Mouse (Mus musculus) heart, embryonic 14.5 days (tissue): ENCODE data around the gene Hecw2. TPM values are rescaled to one million over a fixed set of nuclear protein-coding genes. Genes with fewer than 3 reads are reported as not detected.

Experiments
- ATAC-seq: fragments of 200-750 bp; cut with Nextera tagmentation; 2 replicates; pipeline ENCODE4 v1.8.0; 2017; ENCODE audit warnings: low read depth, moderate TSS enrichment; ENCODE audit not compliant: insufficient number of reproducible peaks, insufficient read depth, low FRiP score
- H3K27ac ChIP-seq, 2 experiments: fragments of 200-500 bp in 1 of 2; fragments of 300-500 bp in 1 of 2; sonication (generic) in 1 of 2; replicated peaks in 1 of 2; 2 replicates each; pipeline ENCODE4 v1.5.1; 2012 to 2014; ENCODE audit warnings: low read depth in 2 of 2, low read length in 2 of 2, control low read depth in 1 of 2, mild to moderate bottlenecking in 1 of 2, mixed read lengths in 1 of 2; ENCODE audit not compliant: control insufficient read depth in 1 of 2, insufficient read depth in 1 of 2
- H3K27me3 ChIP-seq: fragments of 300-500 bp; sonication (generic); 2 replicates; pipeline ENCODE4 v1.6.1; 2014; ENCODE audit warnings: mild to moderate bottlenecking, low read length, control low read depth; ENCODE audit not compliant: control insufficient read depth, insufficient read depth
- H3K36me3 ChIP-seq: fragments of 300-500 bp; sonication (generic); 2 replicates; pipeline ENCODE4 v1.6.1; 2014; ENCODE audit warnings: mild to moderate bottlenecking, control low read depth, low read length, mixed read lengths; ENCODE audit not compliant: control insufficient read depth, insufficient read depth
- H3K4me1 ChIP-seq, 2 experiments: fragments of 200-500 bp in 1 of 2; fragments of 300-500 bp in 1 of 2; sonication (generic) in 1 of 2; 2 replicates each; pipeline ENCODE4 v1.6.1; 2012 to 2014; ENCODE audit warnings: low read length in 2 of 2, control low read depth in 1 of 2, mixed read lengths in 1 of 2; ENCODE audit not compliant: control insufficient read depth in 2 of 2, insufficient read depth in 2 of 2
- H3K4me2 ChIP-seq: fragments of 300-500 bp; sonication (generic); 2 replicates; pipeline ENCODE4 v1.6.1; 2014; ENCODE audit warnings: mild to moderate bottlenecking, low read length
- H3K4me3 ChIP-seq, 2 experiments: fragments of 200-500 bp in 1 of 2; fragments of 300-500 bp in 1 of 2; sonication (generic) in 1 of 2; 2 replicates each; pipeline ENCODE4 v1.5.1; 2012 to 2014; ENCODE audit warnings: low read length in 2 of 2, mild to moderate bottlenecking in 2 of 2, control low read depth in 1 of 2, low read depth in 1 of 2, moderate library complexity in 1 of 2; ENCODE audit not compliant: control insufficient read depth in 1 of 2, insufficient read depth in 1 of 2
- H3K9ac ChIP-seq: fragments of 300-500 bp; sonication (generic); 2 replicates; pipeline ENCODE4 v1.6.1; 2014; ENCODE audit warnings: mild to moderate bottlenecking, low read length
- H3K9me3 ChIP-seq: fragments of 300-500 bp; sonication (generic); 2 replicates; pipeline ENCODE4 v1.6.1; 2016; ENCODE audit warnings: low read length, control low read depth; ENCODE audit not compliant: control insufficient read depth
- WGBS: fragments of 180-500 bp; shearing (Covaris S2); extraction: QIAGEN DNeasy Blood & Tissue Kit; methylation state at CpG from one replicate; pipeline ENCODE4 v1.1.7; 2014; 5-methylcytosine and 5-hydroxymethylcytosine counted together
- polyA plus RNA-seq: library from polyadenylated mRNA; unstranded; fragments of >200 nt; fragmentation: Nextera tagmentation; extraction: Ambion mirVana; gene quantifications from 2 replicates; pipeline ENCODE4 v1.2.1, GENCODE M21; 2014

Gene Hecw2
- polyA plus RNA-seq, 1 experiment from 2014 or later: 5.7 TPM

DNA sequence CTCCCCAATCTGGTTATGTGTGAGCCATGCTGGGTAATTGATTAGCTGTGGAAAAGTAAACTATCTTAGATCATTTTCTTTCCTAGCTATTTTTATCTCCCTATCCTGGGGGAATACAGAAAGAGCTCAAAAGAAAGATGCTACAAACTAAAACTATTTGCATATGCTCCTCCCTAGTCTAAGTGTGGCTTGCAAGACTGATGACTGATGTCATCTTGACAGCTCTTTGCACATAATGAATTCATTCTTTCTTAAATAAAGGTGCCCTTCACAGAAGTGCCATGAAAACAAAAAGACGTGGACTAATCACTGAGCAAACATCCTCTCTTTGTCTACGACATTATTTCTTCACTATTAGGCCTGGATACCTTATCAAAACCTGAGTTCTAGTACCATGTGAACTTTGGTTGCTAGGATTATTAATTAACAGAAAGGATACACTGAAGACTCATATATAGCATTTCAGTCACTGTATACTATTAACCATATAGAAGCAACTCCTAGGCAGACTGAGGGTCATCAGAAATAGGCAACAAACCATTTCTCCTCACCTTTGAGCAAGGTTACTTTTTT, 348.2 kb downstream of the Hecw2 start:
- Histone ChIP-seq H3K36me3 (no peaks in the 10 kb centered on the region; the same call in 1 of the 2 replicates), H3K9ac (no peak overlapping the region), H3K9me3 (no peaks in the 10 kb centered on the region), H3K27me3 (no peaks in the 10 kb centered on the region), H3K4me1 (no peaks in the 10 kb centered on the region; a peak in 1 of 4 replicates), H3K4me2 (no peak overlapping the region), H3K27ac (no peak overlapping the region), H3K4me3 (no peak overlapping the region)
- ATAC-seq: no peak
- 53% methylated on average over 2 of the region's 2 CpGs for WGBS

DNA sequence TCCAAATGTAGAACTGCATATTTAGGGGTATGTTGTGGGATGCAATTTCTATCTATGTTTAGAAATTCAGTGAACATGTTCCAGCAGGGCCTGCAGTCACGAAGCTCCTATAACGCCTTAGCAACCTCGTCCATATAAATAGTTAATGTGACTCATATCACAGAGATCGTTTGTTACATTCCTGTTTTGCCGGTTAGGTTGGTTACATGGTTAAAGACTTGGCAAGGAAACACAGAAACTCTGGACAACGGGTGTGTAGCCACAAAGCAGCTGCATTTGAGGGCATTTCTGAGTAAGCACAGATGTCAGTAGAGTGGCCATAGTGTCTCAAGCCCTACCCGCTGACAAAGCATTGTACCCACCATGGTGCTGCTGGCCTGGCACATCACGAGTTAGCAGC, 349.1 kb downstream of the Hecw2 start:
- no peak for ATAC-seq
- H3K36me3 ChIP-seq: no peaks in the 10 kb centered on the region; the same call in 1 of the 2 replicates
- no peaks in the 10 kb centered on the region for H3K9me3 ChIP-seq
- H3K27ac ChIP-seq: no peak overlapping the region
- WGBS: 76% methylated on average over 8 of the region's 8 CpGs
- H3K4me3 ChIP-seq: no peak overlapping the region
- H3K4me2 ChIP-seq: no peak overlapping the region
- H3K9ac ChIP-seq: no peak overlapping the region
- no peaks in the 10 kb centered on the region for H3K27me3 ChIP-seq
- H3K4me1 ChIP-seq: no peaks in the 10 kb centered on the region; a peak in 1 of 4 replicates

DNA sequence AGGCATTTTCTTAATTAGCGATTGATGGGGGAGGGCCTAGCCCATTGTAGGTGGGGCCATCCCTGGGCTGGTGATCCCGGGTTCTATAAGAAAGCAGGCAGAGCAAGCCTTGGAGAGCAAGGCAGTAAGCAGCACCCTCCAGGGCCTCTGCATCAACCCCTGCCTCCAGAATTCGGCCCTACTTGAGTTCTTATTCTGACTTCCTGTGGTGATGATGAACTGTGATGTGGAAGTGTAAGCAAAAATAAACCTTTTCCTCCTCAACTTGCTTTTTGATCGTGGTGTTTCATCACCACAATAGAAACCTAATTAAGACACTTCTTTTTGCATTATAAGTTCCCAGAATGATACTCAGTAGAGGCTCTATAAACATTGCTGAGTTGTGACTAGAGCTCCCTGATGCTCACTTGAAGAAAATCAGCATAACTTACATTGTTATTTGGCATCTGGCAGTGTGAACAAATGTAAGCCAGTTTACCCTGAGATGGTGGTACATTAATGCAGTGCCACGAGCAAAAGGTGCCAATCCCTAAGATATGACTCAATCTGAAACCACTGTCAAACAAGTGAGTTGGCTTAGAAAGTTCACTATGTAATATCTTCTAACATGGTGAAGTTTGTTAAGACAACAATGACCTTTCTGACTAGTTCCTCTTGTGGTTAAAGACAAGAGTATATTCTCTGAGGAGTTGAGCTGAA, 349.9 kb downstream of the Hecw2 start:
- 75% methylated on average over 5 of the region's 5 CpGs for WGBS
- Histone ChIP-seq H3K27ac (no peak overlapping the region), H3K36me3 (0 out of 2 replicates have a peak, but pooled peaks cover 5% of the 10 kb centered on the region)

DNA sequence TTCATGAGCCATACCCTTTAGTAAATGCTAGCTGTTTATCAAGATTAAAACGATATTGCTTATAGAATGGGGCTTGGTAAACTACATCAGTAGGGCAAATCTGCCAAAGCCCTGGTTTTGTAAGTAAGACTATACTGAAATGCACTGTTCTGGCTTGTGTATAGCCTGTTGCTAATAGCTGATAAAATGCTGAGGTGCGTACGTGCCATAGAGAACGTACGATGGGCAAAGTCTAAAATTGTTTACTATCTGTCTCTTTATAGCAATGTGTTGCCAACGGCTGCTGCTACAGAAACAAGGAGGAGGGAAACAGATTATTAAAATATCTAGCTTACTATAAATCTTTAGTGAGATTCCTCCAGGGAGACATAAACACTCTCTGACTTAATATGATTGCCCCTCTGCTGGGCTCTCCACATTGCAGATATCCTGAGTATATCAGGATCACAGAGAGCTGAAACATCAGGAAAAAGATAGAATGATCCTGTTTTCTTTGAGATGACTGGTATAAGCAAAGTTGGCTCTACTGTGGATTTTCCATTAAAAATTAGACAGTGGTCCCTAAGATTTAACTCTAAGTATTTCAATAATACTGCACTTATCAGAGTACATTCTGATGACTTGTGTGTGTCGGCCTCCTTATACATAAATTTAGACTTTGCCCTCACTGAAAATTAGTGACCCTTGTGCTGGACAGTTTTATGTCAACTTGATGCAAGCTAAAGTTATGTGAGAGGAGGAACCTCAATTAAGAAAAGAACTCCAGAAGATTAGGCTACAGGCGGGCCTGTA, 350.6 kb downstream of the Hecw2 start:
- H3K9me3 ChIP-seq: no peaks in the 10 kb centered on the region
- 91% methylated on average over 8 of the region's 8 CpGs for WGBS
- ATAC-seq: no peak
- H3K27ac ChIP-seq: no peak overlapping the region
- H3K27me3 ChIP-seq: no peaks in the 10 kb centered on the region
- 0 out of 2 replicates have a peak, but pooled peaks cover 9% of the 10 kb centered on the region for H3K36me3 ChIP-seq
- H3K4me3 ChIP-seq: no peak overlapping the region
- H3K9ac ChIP-seq: no peak overlapping the region
- H3K4me2 ChIP-seq: no peak overlapping the region
- H3K4me1 ChIP-seq: no peaks in the 10 kb centered on the region; a peak in 1 of 4 replicates

More for the DNA sequence above, 349.9 kb downstream of the Hecw2 start:
- no peak overlapping the region for H3K9ac ChIP-seq
- no peaks in the 10 kb centered on the region for H3K27me3 ChIP-seq
- no peak for ATAC-seq
- H3K9me3 ChIP-seq: no peaks in the 10 kb centered on the region
- H3K4me2 ChIP-seq: no peak overlapping the region
- no peaks in the 10 kb centered on the region; a peak in 1 of 4 replicates for H3K4me1 ChIP-seq
- H3K4me3 ChIP-seq: no peak overlapping the region

DNA sequence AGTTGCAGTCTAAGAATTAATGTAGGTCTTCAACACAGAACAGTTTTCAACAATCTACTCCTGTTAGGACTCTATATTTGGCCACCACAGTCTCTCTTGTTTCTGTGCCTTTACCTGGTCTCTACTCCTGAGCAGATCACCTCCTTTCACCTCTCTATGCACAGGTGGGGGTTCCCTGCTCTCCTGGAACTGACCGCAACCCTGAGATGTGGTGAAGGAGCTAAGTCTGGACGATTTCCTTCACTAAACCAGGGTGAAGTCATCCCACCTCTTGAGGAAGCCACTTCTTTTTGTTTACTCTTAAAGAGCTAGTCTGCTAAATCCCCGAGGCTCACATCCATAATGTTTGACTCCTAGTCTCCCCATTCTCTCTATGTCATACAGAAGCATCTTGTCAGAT, 351.9 kb downstream of the Hecw2 start:
- 74% methylated on average over 3 of the region's 3 CpGs for WGBS

DNA sequence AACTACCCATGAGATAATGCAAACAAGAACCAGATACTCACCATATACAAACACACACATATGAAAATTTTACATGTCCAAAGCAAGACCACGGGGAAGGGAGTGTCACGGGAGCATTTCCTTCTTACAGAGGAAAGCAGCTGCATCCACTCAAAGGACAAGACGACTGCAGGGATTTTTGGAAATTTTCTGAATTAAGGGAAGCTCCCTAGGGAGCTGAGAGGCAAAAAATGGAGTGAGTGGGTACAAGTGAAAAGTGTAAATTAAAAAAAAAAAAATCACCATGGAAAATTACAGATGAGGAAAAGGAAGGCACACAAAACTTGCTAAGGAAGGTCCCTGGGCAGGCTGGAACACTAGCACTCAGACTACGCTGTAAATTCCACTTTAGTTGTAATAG, 353.9 kb downstream of the Hecw2 start:
- Histone ChIP-seq H3K36me3 (peaks cover 17% of the 10 kb centered on the region; the same call in 1 of the 2 replicates), H3K27ac (no peak overlapping the region), H3K4me2 (no peak overlapping the region), H3K4me1 (no peaks in the 10 kb centered on the region; a peak in 1 of 4 replicates), H3K4me3 (no peak overlapping the region), H3K9me3 (no peaks in the 10 kb centered on the region), H3K27me3 (no peaks in the 10 kb centered on the region), H3K9ac (no peak overlapping the region)
- ATAC-seq: no peak
- 64% methylated on average over 4 of the region's 4 CpGs for WGBS

More for the DNA sequence above, 351.9 kb downstream of the Hecw2 start:
- no peak overlapping the region for H3K9ac ChIP-seq
- H3K4me3 ChIP-seq: no peak overlapping the region
- H3K36me3 ChIP-seq: 0 out of 2 replicates have a peak, but pooled peaks cover 9% of the 10 kb centered on the region
- H3K4me2 ChIP-seq: no peak overlapping the region
- ATAC-seq: no peak
- no peaks in the 10 kb centered on the region for H3K9me3 ChIP-seq
- H3K27me3 ChIP-seq: no peaks in the 10 kb centered on the region
- H3K27ac ChIP-seq: no peak overlapping the region
- H3K4me1 ChIP-seq: no peaks in the 10 kb centered on the region; a peak in 1 of 4 replicates

DNA sequence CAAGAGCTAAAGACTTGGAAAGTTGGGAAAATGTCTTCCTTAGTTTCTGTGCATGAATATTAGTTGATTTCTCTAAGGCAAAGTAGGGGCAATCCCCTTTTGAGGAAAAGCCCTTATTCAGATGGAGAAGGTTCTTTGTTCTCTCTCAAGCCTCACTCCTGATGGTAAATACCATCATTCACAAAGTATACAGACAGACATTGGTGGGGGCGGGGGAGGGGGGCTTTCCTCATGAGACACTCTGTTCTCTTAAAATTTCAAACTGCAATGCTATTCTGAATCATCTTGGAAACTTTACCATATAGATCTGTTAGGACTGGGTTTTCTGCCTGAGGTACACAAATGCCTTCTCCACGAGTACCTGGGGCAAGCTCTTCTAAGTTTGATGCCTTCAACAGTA, 355.6 kb downstream of the Hecw2 start:
- Histone ChIP-seq H3K4me1 (no peaks in the 10 kb centered on the region), H3K9ac (no peak overlapping the region), H3K4me3 (no peak overlapping the region), H3K27ac (no peak overlapping the region), H3K27me3 (no peaks in the 10 kb centered on the region), H3K4me2 (no peak overlapping the region), H3K9me3 (no peaks in the 10 kb centered on the region), H3K36me3 (peaks cover 17% of the 10 kb centered on the region; the same call in 1 of the 2 replicates)
- ATAC-seq: no peak
- WGBS: 67% methylated on average over 2 of the region's 2 CpGs
